Mouse (Mus musculus) thymus, adult 2 months (tissue): ENCODE results near the gene Rasa3.

ENCODE experiments used
- CTCF ChIP-seq: fragments of 200-500 bp; IDR thresholded peaks from 2 replicates; pipeline ENCODE4 v1.5.1; 2012; ENCODE audit warnings: mild to moderate bottlenecking, control low read depth, low read length, moderate library complexity, borderline replicate concordance; ENCODE audit not compliant: control insufficient read depth, poor library complexity, insufficient read depth; ENCODE audit errors: extremely low read depth
- POLR2A ChIP-seq: fragments of 200-500 bp; IDR thresholded peaks from 2 replicates; pipeline ENCODE4 v1.6.1; 2012; ENCODE audit warnings: mild to moderate bottlenecking, low read length, control low read depth, moderate library complexity; ENCODE audit not compliant: control insufficient read depth, poor library complexity, insufficient read depth; ENCODE audit errors: extremely low read depth

GRCm38 (mm10) chr8:13705668-13706067 is 28.3 kb upstream of the Rasa3 start, which contains the start of gene Cfap97d2:
- TF ChIP-seq POLR2A, result no peak
- no peak for TF ChIP-seq CTCF
